Mouse (Mus musculus): ENCODE results near the gene Rcvrn. TPM values are rescaled to one million over a fixed set of nuclear protein-coding genes. Genes with fewer than 3 reads are reported as not detected.

Rcvrn gene
- total RNA-seq (2021) = not detected
- long read RNA-seq, experiment 1 = 0 reads
- long read RNA-seq, experiment 2 = 0 reads

GRCm38 (mm10) chr11:67694703-67695376 lies at the start of gene Rcvrn:
Gene Rcvrn (plus strand): TSS chr11:67695326.
- DNase-seq (ENCODE audit: low spot score in 2 of 2) = no peak

GRCm38 (mm10) chr11:67647745-67648144 lies 47.4 kb upstream of the Rcvrn start:
- DNase-seq (ENCODE audit: low spot score in 2 of 2) = peak; percentile 30 to 65

- no peak for DNase-seq (ENCODE audit: low spot score in 2 of 2)
Measured at GRCm38 (mm10) chr11:67648651-67649407, 46.3 kb upstream of the Rcvrn start.

- no peak for DNase-seq (ENCODE audit: low spot score in 2 of 2)
Measured at GRCm38 (mm10) chr11:67649971-67650707, 45.0 kb upstream of the Rcvrn start.

GRCm38 (mm10) chr11:67651731-67652130 lies 43.4 kb upstream of the Rcvrn start:
- DNase-seq (ENCODE audit: low spot score in 2 of 2) = no peak

GRCm38 (mm10) chr11:67652194-67652892 lies 42.8 kb upstream of the Rcvrn start:
- no peak for DNase-seq (ENCODE audit: low spot score in 2 of 2)

- DNase-seq (ENCODE audit: low spot score in 2 of 2) = no peak
Measured at GRCm38 (mm10) chr11:67652893-67653255, 42.3 kb upstream of the Rcvrn start.

- DNase-seq (ENCODE audit: low spot score in 2 of 2) = no peak
Measured at GRCm38 (mm10) chr11:67653521-67654090, 41.5 kb upstream of the Rcvrn start.

- DNase-seq (ENCODE audit: low spot score in 2 of 2) = no peak
Measured at GRCm38 (mm10) chr11:67654514-67654913, 40.6 kb upstream of the Rcvrn start.

GRCm38 (mm10) chr11:67655236-67655959 lies 39.7 kb upstream of the Rcvrn start:
- DNase-seq (ENCODE audit: low spot score in 2 of 2) = no peak

GRCm38 (mm10) chr11:67656366-67656765 lies 38.8 kb upstream of the Rcvrn start:
- DNase-seq (ENCODE audit: low spot score in 2 of 2) = no peak

- DNase-seq (ENCODE audit: low spot score in 2 of 2) = no peak
Measured at GRCm38 (mm10) chr11:67656811-67657210, 38.3 kb upstream of the Rcvrn start.

- DNase-seq (ENCODE audit: low spot score in 2 of 2) = no peak
Measured at GRCm38 (mm10) chr11:67657685-67658382, 37.3 kb upstream of the Rcvrn start.

GRCm38 (mm10) chr11:67661465-67661864 lies 33.7 kb upstream of the Rcvrn start:
- DNase-seq (ENCODE audit: low spot score in 2 of 2) = no peak

GRCm38 (mm10) chr11:67663437-67663836 lies 31.7 kb upstream of the Rcvrn start:
- no peak for DNase-seq (ENCODE audit: low spot score in 2 of 2)

GRCm38 (mm10) chr11:67664261-67664660 lies 30.9 kb upstream of the Rcvrn start:
- no peak for DNase-seq (ENCODE audit: low spot score in 2 of 2)

- no peak for DNase-seq (ENCODE audit: low spot score in 2 of 2)
Measured at GRCm38 (mm10) chr11:67664918-67665317, 30.2 kb upstream of the Rcvrn start.

GRCm38 (mm10) chr11:67666129-67666528 lies 29.0 kb upstream of the Rcvrn start:
- no peak for DNase-seq (ENCODE audit: low spot score in 2 of 2)

- peak; percentile 38 to 55 for DNase-seq (ENCODE audit: low spot score in 2 of 2)
Measured at GRCm38 (mm10) chr11:67667531-67668332, 27.4 kb upstream of the Rcvrn start.

Measured in adrenal gland, postnatal 4 days (tissue).